Mouse (Mus musculus) neural tube, embryonic 13.5 days (tissue): Measurements from ENCODE around the gene Mrto4. TPM values are rescaled to one million over a fixed set of nuclear protein-coding genes. Genes with fewer than 3 reads are reported as not detected.

Experiments
- ATAC-seq: fragments of 200-750 bp; cut with Nextera tagmentation; 2 replicates; pipeline ENCODE4 v1.8.0; 2017; ENCODE audit warnings: low read depth, mild to moderate bottlenecking, moderate TSS enrichment, moderate library complexity
- H3K27ac ChIP-seq: fragments of 300-500 bp; sonication (generic); replicated peaks from 2 replicates; pipeline ENCODE4 v1.5.1; 2015; ENCODE audit warnings: moderate library complexity, mild to moderate bottlenecking, inconsistent platforms
- H3K27me3 ChIP-seq: fragments of 300-500 bp; sonication (generic); 2 replicates; pipeline ENCODE4 v1.6.1; 2015; ENCODE audit warnings: mild to moderate bottlenecking, inconsistent platforms
- H3K36me3 ChIP-seq: fragments of 300-500 bp; sonication (generic); 2 replicates; pipeline ENCODE4 v1.6.1; 2015; ENCODE audit warnings: mild to moderate bottlenecking, inconsistent platforms
- H3K4me1 ChIP-seq: fragments of 300-500 bp; sonication (generic); replicated peaks from 2 replicates; pipeline ENCODE4 v1.6.1; 2015; ENCODE audit warnings: inconsistent platforms
- H3K4me2 ChIP-seq: fragments of 300-500 bp; sonication (generic); 2 replicates; pipeline ENCODE4 v1.6.1; 2015; ENCODE audit warnings: inconsistent platforms, mild to moderate bottlenecking, moderate library complexity
- H3K4me3 ChIP-seq: fragments of 300-500 bp; sonication (generic); 2 replicates; pipeline ENCODE4 v1.5.1; 2015; ENCODE audit warnings: mild to moderate bottlenecking, inconsistent platforms
- H3K9ac ChIP-seq: fragments of 300-500 bp; sonication (generic); 2 replicates; pipeline ENCODE4 v1.6.1; 2015; ENCODE audit warnings: moderate library complexity, mild to moderate bottlenecking, inconsistent platforms
- H3K9me3 ChIP-seq: fragments of 300-500 bp; sonication (generic); 2 replicates; pipeline ENCODE4 v1.6.1; 2016; ENCODE audit warnings: inconsistent platforms
- WGBS: fragments of 180-500 bp; shearing (Covaris S2); methylation state at CpG from one replicate; pipeline ENCODE4 v1.1.7; 2015; 5-methylcytosine and 5-hydroxymethylcytosine counted together
- microRNA-seq: library from miRNA; unstranded; fragments of <30 nt; microRNA quantifications from one replicate; pipeline ENCODE4, GENCODE M21; 2016
- polyA plus RNA-seq: library from polyadenylated mRNA; unstranded; fragments of >200 nt; fragmentation: Nextera tagmentation; extraction: Ambion mirVana; gene quantifications from 2 replicates; pipeline ENCODE4 v1.2.1, GENCODE M21; 2015

Gene Mrto4
- polyA plus RNA-seq, 1 experiment from 2014 or later: 90.3 TPM

GRCm38 (mm10) chr4:139302241-139302640 lies 50.1 kb downstream of the Mrto4 start:
- Histone ChIP-seq H3K4me1 (no peaks in the 10 kb centered on the region; the same call in 1 of the 2 replicates), H3K9ac (no peak overlapping the region), H3K27ac (no peak overlapping the region), H3K4me2 (no peak overlapping the region), H3K36me3 (peaks cover 73% of the 10 kb centered on the region), H3K4me3 (no peak overlapping the region), H3K27me3 (no peaks in the 10 kb centered on the region), H3K9me3 (no peaks in the 10 kb centered on the region)
- 57% methylated on average over 5 of the region's 5 CpGs for WGBS
- ATAC-seq: no peak

GRCm38 (mm10) chr4:139301780-139302179 lies 50.6 kb downstream of the Mrto4 start:
- H3K4me3 ChIP-seq: no peak overlapping the region
- no peaks in the 10 kb centered on the region; the same call in 1 of the 2 replicates for H3K4me1 ChIP-seq
- no peak overlapping the region for H3K9ac ChIP-seq
- 91% methylated on average over 8 of the region's 8 CpGs for WGBS
- peaks cover 74% of the 10 kb centered on the region for H3K36me3 ChIP-seq
- no peak overlapping the region for H3K27ac ChIP-seq
- H3K27me3 ChIP-seq: no peaks in the 10 kb centered on the region
- H3K9me3 ChIP-seq: no peaks in the 10 kb centered on the region
- no peak for ATAC-seq
- H3K4me2 ChIP-seq: no peak overlapping the region

DNA sequence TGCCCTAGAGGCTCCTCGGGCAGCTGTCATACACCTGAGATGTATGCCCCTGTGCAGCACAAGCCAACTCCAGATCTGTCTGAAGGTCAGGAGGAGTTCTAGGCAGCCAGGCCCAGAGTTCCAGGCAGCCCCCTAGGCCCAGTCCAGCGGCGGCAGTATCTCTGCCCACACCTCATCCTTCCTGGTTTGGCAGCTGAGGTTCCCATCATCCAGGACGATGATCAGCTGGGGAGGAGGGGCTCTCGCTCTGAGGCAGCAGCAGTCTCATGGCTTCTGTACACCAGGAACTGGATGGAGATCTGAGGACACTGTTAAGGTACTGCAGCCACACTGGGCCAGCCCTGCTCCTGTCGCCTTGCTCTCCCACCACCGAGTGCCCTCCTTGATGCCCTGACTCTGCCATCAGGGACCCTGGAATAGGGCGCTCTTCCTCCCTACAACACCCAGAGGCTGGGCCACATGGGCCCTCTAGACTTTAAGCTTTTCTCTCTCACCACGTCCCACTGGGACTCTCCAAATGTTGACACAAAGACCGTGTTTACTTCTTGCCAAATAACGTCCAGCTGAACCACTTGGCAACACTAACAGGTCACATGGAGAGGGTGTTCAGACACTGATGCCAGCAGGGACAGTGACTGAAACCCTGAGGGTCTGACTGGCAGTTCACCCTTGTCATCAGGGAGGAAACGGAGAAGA lies 53.6 kb downstream of the Mrto4 start:
- no peak for ATAC-seq
- H3K9me3 ChIP-seq: no peaks in the 10 kb centered on the region
- H3K36me3 ChIP-seq: peaks cover 55% of the 10 kb centered on the region
- no peak overlapping the region for H3K4me2 ChIP-seq
- H3K27me3 ChIP-seq: no peaks in the 10 kb centered on the region
- H3K9ac ChIP-seq: no peak overlapping the region
- H3K4me3 ChIP-seq: no peak overlapping the region
- H3K4me1 ChIP-seq: no peaks in the 10 kb centered on the region; the same call in 1 of the 2 replicates
- H3K27ac ChIP-seq: no peak overlapping the region
- 88% methylated on average over 12 of the region's 12 CpGs for WGBS

- H3K4me3 ChIP-seq: no peak overlapping the region
- no peak overlapping the region for H3K4me2 ChIP-seq
- no peaks in the 10 kb centered on the region for H3K9me3 ChIP-seq
- 91% methylated on average over 4 of the region's 4 CpGs for WGBS
- H3K9ac ChIP-seq: no peak overlapping the region
- no peaks in the 10 kb centered on the region; the same call in 1 of the 2 replicates for H3K4me1 ChIP-seq
- H3K27me3 ChIP-seq: no peaks in the 10 kb centered on the region
- H3K27ac ChIP-seq: no peak overlapping the region
- peaks cover 51% of the 10 kb centered on the region for H3K36me3 ChIP-seq
- no peak for ATAC-seq
These were observed 54.8 kb downstream of the Mrto4 start for GRCm38 (mm10) chr4:139297566-139297965.

Small RNAs within 50 kb of the gene (microRNA-seq; reads per million reads assigned to microRNA genes)
- gene Gm24245 (4.7 reads per million, percentile 19 among the genes with 10 or more reads in this experiment), gene Gm25732 (not detected)

Other genes starting within 250 kb of the Mrto4 start
- 431 and 499 TPM in 2 replicates for gene Minos1, start 221.5 kb downstream of the Mrto4 start, polyA plus RNA-seq
- 364 and 370 TPM in 2 replicates for gene Capzb, start 159.7 kb downstream of the Mrto4 start, polyA plus RNA-seq
- gene Pqlc2, start 41.9 kb downstream of the Mrto4 start, polyA plus RNA-seq: 12.9 and 13.2 TPM in 2 replicates
- gene Akr7a5, start 41.8 kb downstream of the Mrto4 start, polyA plus RNA-seq: 55.6 and 58.6 TPM in 2 replicates
- gene Emc1, start within 50 bp of the Mrto4 start, polyA plus RNA-seq: 39.9 and 41.7 TPM in 2 replicates
- gene Ubr4, start within 50 bp of the Mrto4 start, polyA plus RNA-seq: 74.8 and 82.5 TPM in 2 replicates
- 4.6 and 5.3 TPM in 2 replicates for gene Iffo2, start 178.0 kb upstream of the Mrto4 start, polyA plus RNA-seq